Mouse (Mus musculus) hindbrain, embryonic 14.5 days (tissue): ENCODE measurements at regions not wholly inside any gene's neighbourhood (a gene's known extent, or its start where the extent isn't known, plus 50 kb on each side); places are given as distances from the start of the nearest gene placed in this dataset.

Source experiments
- ATAC-seq: fragments of 200-750 bp; cut with Nextera tagmentation; 2 replicates; pipeline ENCODE4 v1.8.0; 2017; ENCODE audit warnings: moderate number of reproducible peaks, mild to moderate bottlenecking, moderate TSS enrichment, moderate library complexity; ENCODE audit not compliant: low FRiP score
- DNase-seq: peaks from one replicate; pipeline ENCODE4 v3.0.0-alpha.2; 2015; ENCODE audit warnings: low spot score
- H3K27ac ChIP-seq: fragments of 300-500 bp; sonication (generic); 2 replicates; pipeline ENCODE4 v1.5.1; 2014; ENCODE audit warnings: mild to moderate bottlenecking, moderate library complexity
- H3K27me3 ChIP-seq: fragments of 300-500 bp; sonication (generic); 2 replicates; pipeline ENCODE4 v1.6.1; 2014; ENCODE audit warnings: mild to moderate bottlenecking, low read length, mixed read lengths; ENCODE audit not compliant: control insufficient read depth, insufficient read depth
- H3K36me3 ChIP-seq: fragments of 300-500 bp; sonication (generic); replicated peaks from 2 replicates; pipeline ENCODE4 v1.6.1; 2014; ENCODE audit not compliant: control insufficient read depth, insufficient read depth
- H3K4me1 ChIP-seq: fragments of 300-500 bp; sonication (generic); replicated peaks from 2 replicates; pipeline ENCODE4 v1.6.1; 2014; ENCODE audit warnings: antibody characterized with exemption, low read length, mixed read lengths; ENCODE audit not compliant: control insufficient read depth, insufficient read depth
- H3K4me2 ChIP-seq: fragments of 300-500 bp; sonication (generic); replicated peaks from 2 replicates; pipeline ENCODE4 v1.6.1; 2014; ENCODE audit warnings: mild to moderate bottlenecking, moderate library complexity
- H3K4me3 ChIP-seq: fragments of 300-500 bp; sonication (generic); replicated peaks from 2 replicates; pipeline ENCODE4 v1.5.1; 2014; ENCODE audit warnings: mild to moderate bottlenecking, low read length
- H3K9ac ChIP-seq: fragments of 300-500 bp; sonication (generic); 2 replicates; pipeline ENCODE4 v1.6.1; 2014
- H3K9me3 ChIP-seq: fragments of 300-500 bp; sonication (generic); 2 replicates; pipeline ENCODE4 v1.6.1; 2016; ENCODE audit warnings: low read length; ENCODE audit not compliant: control insufficient read depth
- WGBS: fragments of 180-500 bp; shearing (Covaris S2); extraction: QIAGEN DNeasy Blood & Tissue Kit; methylation state at CpG from one replicate; pipeline ENCODE4 v1.1.7; 2014; 5-methylcytosine and 5-hydroxymethylcytosine counted together

DNA sequence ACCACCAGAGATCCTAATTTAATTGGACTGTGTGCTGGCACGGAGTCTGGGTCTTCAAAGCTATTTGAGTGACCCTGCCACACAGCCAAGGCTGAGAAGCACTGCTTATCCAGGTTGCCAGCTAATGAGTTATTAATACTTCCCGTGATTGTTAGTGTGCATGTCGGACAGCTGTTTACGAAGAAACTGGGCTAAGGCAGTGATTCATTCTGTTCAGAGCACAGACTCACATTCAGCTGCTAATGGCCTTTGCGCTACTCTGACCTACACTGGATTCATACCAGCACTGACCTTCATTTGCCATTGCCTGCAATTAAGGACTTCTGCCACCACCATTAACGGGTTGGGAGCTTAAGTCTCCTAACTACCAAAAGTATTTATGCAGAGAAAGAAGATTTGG lies 156.7 kb upstream of the Dppa4 start:
- no peak overlapping the region for H3K27ac ChIP-seq
- H3K4me2 ChIP-seq = no peak overlapping the region
- no peaks in the 10 kb centered on the region for H3K27me3 ChIP-seq
- H3K4me1 ChIP-seq = no peaks in the 10 kb centered on the region
- H3K9ac ChIP-seq = no peak overlapping the region
- no peaks in the 10 kb centered on the region for H3K9me3 ChIP-seq
- no peak overlapping the region for H3K4me3 ChIP-seq
- DNase-seq = no peak
- no peaks in the 10 kb centered on the region for H3K36me3 ChIP-seq
- ATAC-seq = no peak
- 81% methylated on average over 6 of the region's 6 CpGs for WGBS

DNA sequence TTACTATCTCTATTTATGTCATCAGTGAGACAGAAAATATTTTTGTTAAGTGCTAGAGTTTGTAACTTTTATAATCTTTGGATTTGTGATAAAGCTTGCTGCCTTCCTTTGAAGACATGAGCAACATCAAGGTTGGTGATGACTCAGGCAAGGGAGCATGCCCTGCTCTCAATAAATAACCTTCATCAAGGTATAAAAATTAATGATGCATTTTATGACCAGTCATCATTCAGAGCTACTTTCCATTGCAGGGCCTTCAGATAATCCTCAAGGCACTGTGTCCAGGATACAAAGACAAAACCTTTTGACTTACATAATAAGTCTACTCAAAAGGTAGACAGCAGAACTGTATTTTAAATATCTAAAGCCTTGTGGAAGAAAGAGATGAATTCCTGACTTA lies 156.2 kb upstream of the Dppa4 start:
- no peak for ATAC-seq
- H3K27ac ChIP-seq = no peak overlapping the region
- H3K4me1 ChIP-seq = no peaks in the 10 kb centered on the region
- no peak overlapping the region for H3K4me2 ChIP-seq
- no peaks in the 10 kb centered on the region for H3K9me3 ChIP-seq
- H3K36me3 ChIP-seq = no peaks in the 10 kb centered on the region
- no peaks in the 10 kb centered on the region for H3K27me3 ChIP-seq
- no peak overlapping the region for H3K9ac ChIP-seq
- no peak overlapping the region for H3K4me3 ChIP-seq
- no peak for DNase-seq

DNA sequence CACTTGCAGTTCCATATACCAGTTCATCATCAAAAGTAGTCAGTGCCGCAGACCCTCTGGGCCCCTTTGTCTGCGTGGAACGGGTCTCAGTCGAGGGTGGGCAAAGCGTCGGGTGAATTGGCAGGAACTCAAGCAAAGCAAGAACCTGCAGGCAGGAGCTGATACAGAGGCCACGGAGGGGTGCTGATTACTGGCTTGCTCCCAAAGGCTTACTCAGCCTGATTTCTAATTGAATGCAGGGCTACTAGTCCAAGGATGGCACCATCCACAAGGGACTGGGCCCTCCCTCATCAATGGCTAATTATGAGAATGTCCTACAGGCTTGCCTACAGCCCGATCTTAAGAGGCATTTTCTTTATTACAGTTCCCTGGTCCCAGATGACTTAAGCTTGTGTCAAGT lies 128.2 kb upstream of the Dppa4 start:
- Histone ChIP-seq H3K4me3 (no peak overlapping the region), H3K36me3 (no peaks in the 10 kb centered on the region), H3K27me3 (no peaks in the 10 kb centered on the region), H3K4me2 (no peak overlapping the region), H3K27ac (no peak overlapping the region), H3K9me3 (no peaks in the 10 kb centered on the region), H3K9ac (no peak overlapping the region), H3K4me1 (no peaks in the 10 kb centered on the region)
- ATAC-seq (no peak), DNase-seq (no peak)
- WGBS = 77% methylated on average over 8 of the region's 8 CpGs

- DNase-seq (no peak), ATAC-seq (peak; percentile 51; the same call in 1 of the 2 replicates)
- H3K36me3 ChIP-seq = no peaks in the 10 kb centered on the region
- H3K27me3 ChIP-seq = no peaks in the 10 kb centered on the region
- no peak overlapping the region for H3K4me3 ChIP-seq
- no peak overlapping the region for H3K9ac ChIP-seq
- 68% methylated on average over 12 of the region's 12 CpGs for WGBS
- no peak overlapping the region for H3K4me2 ChIP-seq
- no peaks in the 10 kb centered on the region for H3K9me3 ChIP-seq
- no peak overlapping the region for H3K27ac ChIP-seq
- no peaks in the 10 kb centered on the region for H3K4me1 ChIP-seq
These were observed 93.1 kb upstream of the Dppa4 start for GRCm38 (mm10) chr16:48190399-48190798.

DNA sequence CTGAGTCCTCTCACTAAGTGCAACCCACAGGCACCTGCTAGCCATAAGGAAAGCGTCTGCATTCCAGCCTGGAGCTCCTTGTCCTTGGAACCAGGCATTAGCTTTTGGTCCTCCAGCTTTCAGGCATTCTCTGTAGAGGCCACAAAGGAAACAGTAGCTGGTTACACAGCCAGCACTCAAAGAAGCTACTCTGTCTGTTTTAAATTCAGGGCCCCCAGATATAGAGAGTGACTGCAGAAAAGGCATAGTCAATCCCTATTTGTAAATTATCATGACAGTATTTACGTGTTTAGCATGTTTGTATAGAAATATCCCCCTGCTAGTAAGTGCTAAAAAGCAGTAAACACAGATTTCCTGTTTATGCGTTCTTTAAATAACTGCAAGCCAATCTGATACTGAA lies 91.3 kb upstream of the Dppa4 start:
- H3K27me3 ChIP-seq = no peaks in the 10 kb centered on the region
- H3K36me3 ChIP-seq = no peaks in the 10 kb centered on the region
- H3K4me1 ChIP-seq = no peaks in the 10 kb centered on the region
- ATAC-seq = no peak
- no peak overlapping the region for H3K27ac ChIP-seq
- DNase-seq = no peak
- H3K9me3 ChIP-seq = no peaks in the 10 kb centered on the region
- no peak overlapping the region for H3K4me2 ChIP-seq
- WGBS = 88% methylated on average over 3 of the region's 3 CpGs
- no peak overlapping the region for H3K9ac ChIP-seq
- H3K4me3 ChIP-seq = no peak overlapping the region

DNA sequence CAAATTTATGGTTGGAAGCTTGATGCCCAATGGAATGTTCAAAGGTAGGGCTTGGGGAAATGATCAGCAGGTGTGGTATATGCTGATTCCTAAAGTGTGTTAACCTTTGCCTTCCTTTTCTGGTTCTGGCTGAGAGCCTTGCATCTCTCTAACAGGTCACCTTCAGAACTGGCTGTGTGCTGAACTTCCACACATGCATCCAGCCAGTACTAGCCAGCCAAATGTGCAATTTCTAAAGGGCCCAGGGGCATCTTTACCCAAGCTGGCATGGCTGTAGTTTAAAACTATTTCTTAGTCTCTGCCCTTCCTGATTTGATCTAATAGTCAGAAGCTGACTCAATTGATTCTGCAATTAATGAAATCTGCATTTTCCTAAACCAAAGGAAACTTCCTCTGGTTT lies 68.6 kb upstream of the Dppa4 start:
- H3K27ac ChIP-seq = no peak overlapping the region
- no peaks in the 10 kb centered on the region for H3K27me3 ChIP-seq
- no peak for DNase-seq
- no peaks in the 10 kb centered on the region for H3K9me3 ChIP-seq
- H3K4me1 ChIP-seq = no peaks in the 10 kb centered on the region
- no peak for ATAC-seq
- no peak overlapping the region for H3K9ac ChIP-seq
- no peak overlapping the region for H3K4me3 ChIP-seq
- no peak overlapping the region for H3K4me2 ChIP-seq
- H3K36me3 ChIP-seq = no peaks in the 10 kb centered on the region
